Mouse (Mus musculus): ENCODE data around the gene Nps. TPM values are rescaled to one million over a fixed set of nuclear protein-coding genes. Genes with fewer than 3 reads are reported as not detected.
A peak's percentile ranks its signal among the peaks of the same experiment; 100 is the strongest.

Gene Nps
- total RNA-seq (2021), result not detected in 2 replicates
- long read RNA-seq, experiment 1, result 0 reads
- long read RNA-seq, experiment 2, result 0 reads

- peak; percentile 42 for DNase-seq
These were observed at the start of gene Nps for GRCm38 (mm10) chr7:135258053-135258753. TSS of gene Nps (plus strand) at chr7:135258703.

- DNase-seq, result no peak
These were observed 49.4 kb upstream of the Nps start for GRCm38 (mm10) chr7:135208947-135209567.

GRCm38 (mm10) chr7:135210296-135210695 is 48.2 kb upstream of the Nps start:
- DNase-seq, result no peak

- DNase-seq, result no peak
These were observed 47.7 kb upstream of the Nps start for GRCm38 (mm10) chr7:135210831-135211230.

GRCm38 (mm10) chr7:135212505-135212904 is 46.0 kb upstream of the Nps start:
- DNase-seq, result peak; percentile 87

GRCm38 (mm10) chr7:135221475-135221874 is 37.0 kb upstream of the Nps start:
- no peak for DNase-seq

- DNase-seq, result no peak
These were observed 32.5 kb upstream of the Nps start for GRCm38 (mm10) chr7:135226021-135226420.

GRCm38 (mm10) chr7:135237152-135237551 is 21.4 kb upstream of the Nps start:
- DNase-seq, result no peak

GRCm38 (mm10) chr7:135239441-135239840 is 19.1 kb upstream of the Nps start:
- DNase-seq, result no peak

GRCm38 (mm10) chr7:135240006-135240405 is 18.5 kb upstream of the Nps start:
- no peak for DNase-seq

- no peak for DNase-seq
These were observed 17.9 kb upstream of the Nps start for GRCm38 (mm10) chr7:135240636-135241035.

- no peak for DNase-seq
These were observed 14.2 kb upstream of the Nps start for GRCm38 (mm10) chr7:135244171-135244880.

GRCm38 (mm10) chr7:135246386-135246785 is 12.1 kb upstream of the Nps start:
- no peak for DNase-seq

GRCm38 (mm10) chr7:135253249-135253648 is 5.3 kb upstream of the Nps start:
- no peak for DNase-seq

GRCm38 (mm10) chr7:135254423-135254822 is 4.1 kb upstream of the Nps start:
- no peak for DNase-seq

- DNase-seq, result no peak
These were observed 12.5 kb downstream of the Nps start for GRCm38 (mm10) chr7:135271011-135271410.

- DNase-seq, result no peak
These were observed 24.7 kb downstream of the Nps start for GRCm38 (mm10) chr7:135283212-135283611.

GRCm38 (mm10) chr7:135289976-135290375 is 31.5 kb downstream of the Nps start:
- no peak for DNase-seq

GRCm38 (mm10) chr7:135291646-135292236 is 33.2 kb downstream of the Nps start:
- no peak for DNase-seq

- DNase-seq, result no peak
These were observed 36.0 kb downstream of the Nps start for GRCm38 (mm10) chr7:135294498-135294897.

- no peak for DNase-seq
These were observed 46.0 kb downstream of the Nps start for GRCm38 (mm10) chr7:135304496-135304895.
